Mouse (Mus musculus): ENCODE data around the gene Acsl5.

Acsl5 gene

GRCm38 (mm10) chr19:55239766-55240426 is 11.8 kb upstream of the Acsl5 start:
- DNase-seq (ENCODE audit: low spot score in 2 of 2): no peak

GRCm38 (mm10) chr19:55241186-55241645 is 10.5 kb upstream of the Acsl5 start, which contains the start of gene Gucy2g:
Gucy2g (minus strand) TSS chr19:55241236.
- DNase-seq (ENCODE audit: low spot score in 2 of 2): no peak

DNA sequence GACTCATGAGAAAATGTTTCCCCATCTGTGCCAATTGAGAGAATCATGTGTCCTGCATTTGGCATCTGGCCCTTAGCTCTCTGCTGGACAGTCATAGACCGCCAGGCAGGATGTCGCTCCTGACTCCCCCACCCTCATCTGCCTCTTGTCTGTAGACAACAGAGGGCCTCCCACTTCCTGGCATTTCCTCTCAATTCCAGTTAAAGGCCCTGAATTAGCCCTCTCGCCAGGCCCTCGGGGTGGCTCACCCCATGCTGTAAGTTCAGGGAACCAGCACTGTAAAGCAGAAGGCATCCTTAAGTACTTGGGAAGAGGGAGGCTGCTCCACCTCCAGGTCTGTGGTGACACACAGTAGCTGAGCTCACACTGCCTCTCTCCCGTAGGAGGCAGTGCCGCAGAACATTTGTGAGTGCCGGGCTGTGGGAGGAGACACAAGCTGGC is 6.9 kb upstream of the Acsl5 start:
- DNase-seq (ENCODE audit: low spot score in 2 of 2): peak; percentile 65 to 69

GRCm38 (mm10) chr19:55247563-55247962 is 4.2 kb upstream of the Acsl5 start:
- no peak for DNase-seq (ENCODE audit: low spot score in 2 of 2)

DNA sequence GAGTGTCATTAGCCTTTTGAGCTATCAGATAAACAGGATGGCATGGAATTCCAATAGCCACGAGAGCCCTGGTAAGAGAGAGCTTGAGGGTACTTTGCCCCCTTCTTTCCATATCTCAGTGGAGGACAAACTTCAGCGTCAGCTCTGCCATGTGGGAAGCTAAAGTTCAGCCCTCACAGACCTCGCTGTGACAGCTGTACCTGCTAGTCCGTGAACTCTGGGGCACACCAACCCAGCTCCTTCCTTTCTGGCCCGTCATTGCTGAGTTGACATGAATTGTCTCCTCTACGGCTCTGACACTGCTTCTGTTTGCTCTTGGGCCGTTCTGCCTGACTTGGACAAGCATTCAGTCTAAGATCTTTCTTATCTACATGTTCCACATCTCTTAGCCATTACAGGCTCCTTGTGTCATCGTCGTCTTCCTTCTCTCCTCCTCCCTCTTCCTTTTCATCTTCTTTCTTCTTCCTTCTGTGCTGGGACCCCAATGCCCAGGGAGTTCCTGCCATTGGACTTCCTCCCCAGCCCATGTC is 3.7 kb upstream of the Acsl5 start:
- no peak for DNase-seq (ENCODE audit: low spot score in 2 of 2)

DNA sequence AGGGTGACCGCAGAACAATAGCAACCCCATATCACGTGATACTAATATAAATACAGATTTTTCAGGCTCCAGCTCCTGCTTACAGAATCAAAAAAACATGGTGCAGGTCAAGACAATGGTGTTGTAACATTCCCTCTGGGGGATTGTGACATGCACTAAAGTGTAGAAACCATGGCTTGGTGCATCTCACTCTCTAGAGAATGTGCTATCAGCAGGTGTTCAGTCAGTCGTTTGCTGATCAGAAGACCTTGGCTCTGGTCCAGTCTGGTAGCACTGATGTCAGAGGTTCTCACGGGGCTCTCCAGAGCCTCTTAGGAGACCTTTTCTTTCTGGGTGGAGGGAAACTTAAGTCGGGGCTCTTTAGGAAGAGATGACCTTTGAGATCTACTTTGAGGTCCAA is 1.3 kb upstream of the Acsl5 start:
- DNase-seq (ENCODE audit: low spot score in 2 of 2): no peak

DNA sequence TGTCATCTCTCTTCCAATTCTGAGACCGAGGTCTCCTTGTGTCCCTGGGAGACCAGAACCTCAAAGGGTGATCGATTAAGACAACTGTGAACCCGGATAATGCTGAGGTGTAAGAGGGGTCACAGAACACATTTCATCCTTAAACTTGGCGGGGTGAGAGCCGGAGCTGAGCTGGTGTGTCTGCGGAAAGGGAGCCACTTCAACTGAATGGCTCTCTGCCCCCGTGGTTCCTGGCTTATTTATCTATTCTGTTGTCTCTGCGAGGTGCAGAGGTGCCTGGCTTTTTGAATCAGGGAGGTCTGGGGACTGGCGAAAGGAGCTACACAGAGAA is 1.5 kb downstream of the Acsl5 start:
- no peak for DNase-seq (ENCODE audit: low spot score in 2 of 2)

- DNase-seq (ENCODE audit: low spot score in 2 of 2): peak; percentile 63 to 65
Measured at GRCm38 (mm10) chr19:55253570-55254441, 2.1 kb downstream of the Acsl5 start.

- peak; percentile 20 to 29 for DNase-seq (ENCODE audit: low spot score in 2 of 2)
Measured at GRCm38 (mm10) chr19:55254513-55255016, 2.8 kb downstream of the Acsl5 start.

DNA sequence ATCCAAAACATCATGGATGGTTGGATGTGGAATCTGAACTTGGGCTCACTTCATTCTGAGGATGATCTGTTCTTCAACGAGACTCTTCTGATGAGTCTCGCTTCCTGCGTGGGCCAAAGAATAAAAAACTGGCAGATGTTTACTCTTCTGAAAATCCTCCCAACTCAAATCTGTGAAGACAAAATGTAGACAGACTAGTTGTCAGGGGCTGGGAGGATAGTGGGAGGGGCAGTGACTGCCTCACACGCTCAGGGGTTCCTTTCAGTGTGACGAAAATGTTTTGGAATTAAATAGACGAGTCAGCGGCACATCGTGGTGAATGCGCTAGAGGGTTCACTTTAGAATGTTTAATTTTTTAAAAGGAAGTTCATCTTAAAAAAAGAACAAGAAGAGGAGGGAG is 4.4 kb downstream of the Acsl5 start:
- DNase-seq (ENCODE audit: low spot score in 2 of 2): peak; percentile 46 to 48

- no peak for DNase-seq (ENCODE audit: low spot score in 2 of 2)
Measured at GRCm38 (mm10) chr19:55257656-55258375, 6.1 kb downstream of the Acsl5 start.

DNA sequence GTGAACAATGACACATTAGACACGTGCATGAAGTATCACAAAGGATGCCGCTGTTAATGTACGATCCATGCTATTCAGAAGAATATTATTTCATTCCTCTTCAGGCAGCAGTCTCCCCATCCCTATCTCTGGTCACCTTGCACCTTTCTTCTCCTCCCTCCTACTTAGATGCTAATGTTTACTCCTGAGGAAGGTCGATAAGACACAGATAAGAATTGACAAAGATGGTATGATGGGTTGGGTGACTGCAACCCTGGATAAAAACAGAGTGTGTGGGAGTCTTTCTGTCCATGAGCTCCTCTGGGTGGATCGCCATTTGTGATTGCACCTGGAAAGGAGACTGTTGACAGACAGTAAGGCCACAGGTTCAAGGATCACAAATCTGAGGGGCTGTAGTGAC is 6.8 kb downstream of the Acsl5 start:
- no peak for DNase-seq (ENCODE audit: low spot score in 2 of 2)

GRCm38 (mm10) chr19:55260389-55261184 is 8.8 kb downstream of the Acsl5 start:
- no peak for DNase-seq (ENCODE audit: low spot score in 2 of 2)

- no peak for DNase-seq (ENCODE audit: low spot score in 2 of 2)
Measured at GRCm38 (mm10) chr19:55265269-55265668, 13.5 kb downstream of the Acsl5 start.

DNA sequence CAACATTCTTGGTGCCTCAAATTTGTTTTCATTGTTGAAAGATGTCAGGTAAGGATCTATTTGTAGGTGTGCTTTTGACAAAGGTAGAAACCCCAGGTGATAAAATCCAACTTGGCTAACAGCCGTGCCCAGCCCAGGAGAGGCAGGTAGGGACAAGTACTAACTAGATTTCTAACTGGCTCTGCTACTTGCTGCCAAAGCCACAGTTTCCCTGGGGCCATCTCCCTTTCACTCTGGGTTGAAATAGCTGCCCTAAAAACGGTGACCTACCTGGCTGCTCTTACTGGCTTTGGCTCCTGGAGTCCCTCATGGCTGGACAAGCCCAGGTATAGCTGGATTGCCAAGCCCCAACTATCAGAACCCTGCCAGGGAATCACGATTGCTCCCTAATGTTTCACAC is 15.0 kb downstream of the Acsl5 start:
- no peak for DNase-seq (ENCODE audit: low spot score in 2 of 2)

GRCm38 (mm10) chr19:55268150-55268549 is 16.4 kb downstream of the Acsl5 start:
- DNase-seq (ENCODE audit: low spot score in 2 of 2): no peak

- no peak for DNase-seq (ENCODE audit: low spot score in 2 of 2)
Measured at GRCm38 (mm10) chr19:55269051-55269450, 17.3 kb downstream of the Acsl5 start.

DNA sequence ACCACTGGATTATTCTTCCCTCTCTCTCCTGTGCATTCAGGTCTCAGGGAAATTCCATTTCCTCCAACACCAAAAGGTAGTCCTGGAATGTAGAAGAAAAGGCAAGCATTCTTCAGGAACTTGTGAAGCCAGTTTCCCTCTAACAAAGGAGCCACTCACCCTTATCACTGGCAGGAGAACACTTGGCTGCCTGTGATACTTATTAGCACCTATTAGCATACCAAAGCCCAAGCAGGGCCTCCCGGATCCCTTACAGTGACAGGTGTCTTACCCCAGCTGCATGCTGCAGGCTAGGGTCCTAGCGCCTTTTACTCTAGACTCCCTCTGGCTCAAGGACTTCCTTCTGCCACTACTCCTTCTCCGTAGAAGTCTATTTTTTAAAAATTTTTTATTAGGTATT is 19.7 kb downstream of the Acsl5 start:
- no peak for DNase-seq (ENCODE audit: low spot score in 2 of 2)

GRCm38 (mm10) chr19:55273340-55273739 is 21.6 kb downstream of the Acsl5 start:
- no peak for DNase-seq (ENCODE audit: low spot score in 2 of 2)

DNA sequence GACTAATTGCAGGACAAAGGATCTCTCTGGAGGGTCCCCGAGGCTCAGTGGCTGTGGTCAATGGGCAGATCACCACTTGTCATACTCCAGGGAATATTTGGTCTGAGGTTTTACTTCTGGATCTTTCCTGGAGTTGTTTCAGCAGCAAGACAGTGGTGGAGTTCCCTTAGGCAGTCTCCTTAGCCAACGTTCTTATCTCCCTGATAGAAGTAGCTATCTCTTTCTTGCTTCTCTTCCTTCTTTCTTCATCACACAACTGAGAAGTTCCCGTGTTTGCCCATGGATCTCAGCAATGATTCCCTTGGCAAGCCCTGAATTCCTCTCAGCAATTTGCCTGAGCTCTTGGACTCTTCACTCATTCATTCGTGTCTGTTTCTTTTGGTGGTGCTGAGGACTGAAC is 24.4 kb downstream of the Acsl5 start:
- DNase-seq (ENCODE audit: low spot score in 2 of 2): no peak

- no peak for DNase-seq (ENCODE audit: low spot score in 2 of 2)
Measured at GRCm38 (mm10) chr19:55276770-55277169, 25.0 kb downstream of the Acsl5 start.
